Mouse (Mus musculus) ES-E14 (cell line): ENCODE data around the gene Mrpl38. TPM values are rescaled to one million over a fixed set of nuclear protein-coding genes. Genes with fewer than 3 reads are reported as not detected.

ENCODE experiments used
- DNase-seq: peaks from one replicate; pipeline ENCODE4 v3.0.0-alpha.2; 2013; ENCODE audit warnings: low read depth, low spot score
- H3K27ac ChIP-seq: 2 replicates; pipeline ENCODE4 v1.5.1; 2012; ENCODE audit warnings: low read depth, mild to moderate bottlenecking, low read length, moderate library complexity, mixed read lengths; ENCODE audit not compliant: poor library complexity, insufficient read depth, severe bottlenecking
- H3K36me3 ChIP-seq: 2 replicates; pipeline ENCODE4 v1.6.1; 2012; ENCODE audit warnings: mild to moderate bottlenecking, low read length, moderate library complexity, mixed read lengths; ENCODE audit not compliant: control insufficient read depth, poor library complexity, insufficient read depth, severe bottlenecking
- H3K4me1 ChIP-seq, 2 experiments: fragments of 150-350 bp in 1 of 2; sonication (generic) in 1 of 2; 2 replicates each; pipeline ENCODE4 v1.6.1; 2012; ENCODE audit warnings: low read length in 2 of 2, mild to moderate bottlenecking in 1 of 2, mixed read lengths in 1 of 2; ENCODE audit not compliant: control insufficient read depth in 2 of 2, insufficient read depth in 2 of 2, poor library complexity in 1 of 2
- H3K4me3 ChIP-seq, 2 experiments: fragments of 150-350 bp in 1 of 2; sonication (generic) in 1 of 2; 2 replicates each; pipeline ENCODE4 v1.5.1; 2012; ENCODE audit warnings: low read length in 2 of 2, low read depth in 1 of 2, mild to moderate bottlenecking in 1 of 2, mixed read lengths in 1 of 2; ENCODE audit not compliant: insufficient read depth in 1 of 2, poor library complexity in 1 of 2, severe bottlenecking in 1 of 2
- H3K9ac ChIP-seq: 2 replicates; pipeline ENCODE4 v1.6.1; 2012; ENCODE audit warnings: low read depth, mild to moderate bottlenecking, low read length, mixed read lengths; ENCODE audit not compliant: poor library complexity, insufficient read depth, severe bottlenecking
- H3K9me3 ChIP-seq: fragments of 150-350 bp; sonication (generic); 2 replicates; pipeline ENCODE4 v1.6.1; 2012; ENCODE audit warnings: low read depth, mild to moderate bottlenecking, low read length; ENCODE audit not compliant: control insufficient read depth, insufficient read depth
- CHD2 ChIP-seq: IDR thresholded peaks from 2 replicates; pipeline ENCODE4 v1.6.1; 2014; ENCODE audit warnings: mild to moderate bottlenecking, low read depth, low read length, inconsistent platforms
- HCFC1 ChIP-seq: IDR thresholded peaks from 2 replicates; pipeline ENCODE4 v1.6.1; 2012; ENCODE audit warnings: low read length, inconsistent platforms, borderline replicate concordance; ENCODE audit not compliant: insufficient read depth
- MAFK ChIP-seq: IDR thresholded peaks from 2 replicates; pipeline ENCODE4 v1.6.1; 2014; ENCODE audit warnings: mild to moderate bottlenecking, low read depth, low read length, inconsistent platforms; ENCODE audit not compliant: insufficient read depth
- ZC3H11A ChIP-seq: IDR thresholded peaks from 2 replicates; pipeline ENCODE4 v1.6.1; 2012; ENCODE audit warnings: low read depth, mild to moderate bottlenecking, inconsistent platforms, low read length, borderline replicate concordance
- ZNF384 ChIP-seq: IDR thresholded peaks from 2 replicates; pipeline ENCODE4 v1.6.1; 2012; ENCODE audit warnings: low read depth, low read length, inconsistent platforms
- in situ Hi-C, 2 experiments: fragments of 600-800 bp; cut with MboI; formaldehyde crosslinking; loops; one replicate each; pipeline ENCODE4 v1.15.1; 2025; ENCODE audit warnings: low sequenced_read_pairs in 2 of 2, inconsistent platforms in 1 of 2; ENCODE audit not compliant: unreplicated experiment in 2 of 2
- total RNA-seq: library from RNA; depleted of rRNA; stranded (reverse); fragments of 300-350 nt; gene quantifications from 2 replicates; pipeline ENCODE4 v1.2.3, GENCODE M21; 2012

The Mrpl38 gene
- total RNA-seq, 1 experiment, result 81.3 TPM

DNA sequence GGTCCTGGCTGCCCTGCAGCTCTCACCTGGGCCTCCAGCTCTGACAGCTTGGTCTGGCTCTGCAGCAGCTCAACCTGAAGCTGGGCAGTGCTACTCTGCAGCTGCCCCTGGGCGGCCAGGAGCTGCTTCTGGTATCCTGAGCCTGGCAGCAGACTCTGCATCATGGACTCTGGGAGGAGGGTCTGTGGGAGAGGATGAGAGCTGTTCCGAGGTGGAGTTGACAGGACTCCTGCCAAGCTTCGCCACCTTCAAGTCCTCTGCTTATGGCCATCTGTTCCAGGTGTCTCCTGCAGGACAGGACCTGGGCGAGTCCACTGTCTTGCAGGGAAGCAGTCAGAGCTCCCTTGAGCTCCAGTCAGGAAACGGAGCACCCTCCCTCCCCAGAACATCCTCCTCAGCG lies 10.7 kb upstream of the Mrpl38 start:
- H3K4me3 ChIP-seq, result no peak overlapping the region
- peaks cover 0 to 17% of the 10 kb centered on the region in 2 experiments; a peak in 1 of 4 replicates for H3K4me1 ChIP-seq
- in situ Hi-C loops, result no loop called here
- H3K27ac ChIP-seq, result no peak overlapping the region
- TF ChIP-seq ZNF384 (no peak), HCFC1 (no peak), ZC3H11A (no peak), CHD2 (no peak), MAFK (no peak)
- H3K36me3 ChIP-seq, result peaks cover 14% of the 10 kb centered on the region
- no peak overlapping the region for H3K9ac ChIP-seq
- H3K9me3 ChIP-seq, result no peaks in the 10 kb centered on the region
- no peak for DNase-seq

DNA sequence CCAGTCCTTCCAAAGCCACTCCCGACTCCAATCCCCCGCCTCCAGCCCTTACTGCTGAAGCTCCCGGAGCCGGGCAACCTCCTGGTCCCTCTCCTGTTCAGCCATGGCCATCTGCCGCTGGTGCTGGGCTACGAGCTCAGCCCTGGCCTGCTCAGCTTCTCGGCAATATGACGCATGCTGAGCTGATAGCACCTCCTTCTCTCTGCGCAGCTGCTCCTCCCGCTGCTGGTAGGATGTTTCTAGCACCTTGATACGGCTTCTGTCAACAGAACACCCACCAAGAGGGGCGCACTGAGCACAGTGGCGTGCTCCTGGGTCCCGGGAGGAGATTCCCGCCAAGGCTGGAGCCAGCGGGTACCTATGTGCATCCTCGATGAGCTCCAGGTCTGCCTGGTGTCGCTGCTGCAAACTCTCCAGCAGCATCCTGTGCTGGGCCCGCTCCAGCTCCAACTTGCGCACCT lies 10.1 kb upstream of the Mrpl38 start:
- DNase-seq, result no peak
- Histone ChIP-seq H3K4me1 (peaks cover 0 to 17% of the 10 kb centered on the region in 2 experiments; a peak in 1 of 4 replicates), H3K36me3 (peaks cover 14% of the 10 kb centered on the region), H3K9ac (no peak overlapping the region), H3K9me3 (no peaks in the 10 kb centered on the region), H3K4me3 (no peak overlapping the region; a peak in 1 of 4 replicates), H3K27ac (no peak overlapping the region)
- TF ChIP-seq CHD2 (no peak), HCFC1 (no peak), ZC3H11A (no peak), MAFK (no peak), ZNF384 (no peak)
- in situ Hi-C loops, result no loop called here

DNA sequence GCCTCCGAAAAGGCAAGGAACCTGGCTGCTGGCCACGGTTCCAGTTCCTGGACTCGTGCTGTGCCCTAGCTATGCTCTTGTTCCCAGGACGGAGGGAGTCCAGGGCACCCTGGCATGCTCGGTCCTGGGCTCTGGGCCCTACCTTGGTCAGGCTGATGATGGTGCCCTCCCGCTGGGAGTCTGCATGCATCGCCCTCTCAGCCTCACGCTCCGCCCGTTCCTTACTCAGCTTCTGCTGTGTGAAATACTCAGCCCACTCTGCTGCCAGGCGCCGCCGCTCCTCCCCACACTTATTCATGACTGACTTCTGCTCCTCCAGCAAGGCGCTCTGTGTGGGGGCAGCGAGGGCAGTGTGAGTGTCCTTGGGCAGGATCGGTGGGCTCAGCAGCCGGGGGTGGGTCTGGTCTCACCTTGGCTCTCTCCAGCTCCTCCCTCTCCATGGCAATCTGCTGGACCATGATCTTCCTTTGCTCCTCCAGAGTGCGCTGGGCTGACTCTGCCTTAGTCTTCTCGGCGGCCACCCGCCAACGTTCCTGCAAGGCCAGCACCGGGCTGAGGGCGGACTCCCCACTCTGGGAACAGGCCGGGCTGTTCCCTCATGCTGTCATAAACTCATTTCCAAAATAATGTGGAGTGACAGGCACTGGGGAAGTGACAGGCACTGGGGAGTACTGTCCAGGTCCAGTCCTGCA lies 7.8 kb upstream of the Mrpl38 start:
- peaks cover 0 to 30% of the 10 kb centered on the region in 2 experiments; a peak in 2 of 4 replicates for H3K4me1 ChIP-seq
- in situ Hi-C loops, result no loop called here
- no peak for DNase-seq
- no peak overlapping the region for H3K27ac ChIP-seq
- no peak overlapping the region for H3K9ac ChIP-seq
- H3K4me3 ChIP-seq, result peak overlapping the region; percentile 5 to 39; a peak in 2 of 4 replicates
- peaks cover 7% of the 10 kb centered on the region; the same call in 1 of the 2 replicates for H3K36me3 ChIP-seq
- H3K9me3 ChIP-seq, result no peaks in the 10 kb centered on the region
- TF ChIP-seq ZNF384 (no peak), CHD2 (no peak), HCFC1 (no peak), MAFK (no peak), ZC3H11A (no peak)

DNA sequence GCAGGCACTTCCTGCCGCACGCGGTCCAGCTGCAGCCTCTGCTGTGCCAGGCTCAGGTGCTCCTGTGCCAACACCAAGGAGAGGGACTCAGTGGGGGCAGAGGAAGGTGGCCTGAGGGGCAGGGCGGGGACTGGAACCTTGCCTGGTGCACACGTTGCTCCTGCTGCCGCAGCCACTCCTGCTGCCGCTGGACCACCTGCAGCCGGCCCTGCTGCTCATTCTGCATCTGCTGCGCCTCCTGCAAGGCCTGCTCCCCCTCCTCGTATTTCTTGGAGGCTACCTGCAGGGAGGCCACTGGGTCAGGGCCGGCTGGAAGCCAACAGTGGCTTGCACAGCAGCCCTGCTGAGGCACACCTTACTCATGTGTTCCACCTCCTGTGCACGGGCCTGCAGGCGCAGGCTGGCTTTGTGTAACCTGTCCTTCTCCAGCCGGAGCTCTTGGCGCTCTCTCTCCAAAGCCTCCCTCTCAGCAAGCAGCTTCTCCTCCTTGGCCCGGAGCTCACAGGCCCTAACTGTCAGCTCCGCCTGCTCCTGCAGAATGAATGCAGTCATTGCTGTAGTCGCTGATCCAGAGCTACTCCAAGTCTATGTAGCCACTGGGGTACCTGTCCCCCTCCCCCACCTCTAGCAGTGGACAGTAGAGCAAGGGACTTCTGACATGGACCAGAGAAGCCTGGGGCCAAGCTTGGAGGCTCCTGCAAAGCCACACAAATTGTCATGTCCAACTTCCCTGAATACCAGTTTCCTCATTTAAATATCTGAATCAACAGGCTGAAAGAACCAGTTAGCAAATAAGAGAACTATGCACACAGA lies 7.0 kb upstream of the Mrpl38 start:
- H3K4me1 ChIP-seq, result peaks cover 0 to 30% of the 10 kb centered on the region in 2 experiments; a peak in 2 of 4 replicates
- H3K9ac ChIP-seq, result no peak overlapping the region
- no peak for TF ChIP-seq MAFK
- no peak for TF ChIP-seq HCFC1
- no peak for TF ChIP-seq ZNF384
- TF ChIP-seq ZC3H11A, result no peak
- TF ChIP-seq CHD2, result no peak
- peaks cover 7% of the 10 kb centered on the region; the same call in 1 of the 2 replicates for H3K36me3 ChIP-seq
- in situ Hi-C loops, result no loop called here
- H3K9me3 ChIP-seq, result no peaks in the 10 kb centered on the region
- H3K4me3 ChIP-seq, result peak overlapping the region in 1 of 2 experiments; percentile 48; a peak in 2 of 4 replicates
- H3K27ac ChIP-seq, result no peak overlapping the region
- DNase-seq, result no peak
